Mouse (Mus musculus) G1E-ER4 (cell line): ENCODE data around the gene Lats2. TPM values are rescaled to one million over a fixed set of nuclear protein-coding genes. Genes with fewer than 3 reads are reported as not detected.
A peak's percentile ranks its signal among the peaks of the same experiment; 100 is the strongest.

Source experiments
- GATA1 ChIP-seq: IDR thresholded peaks from one replicate; pipeline ENCODE4 v1.8.0; 2012; ENCODE audit warnings: low read length, inconsistent platforms
- polyA plus RNA-seq: library from polyadenylated mRNA; stranded (reverse); fragments of >175 nt; gene quantifications from 2 replicates; pipeline ENCODE4 v1.2.3, GENCODE M21; 2012

Lats2 gene
- polyA plus RNA-seq, 1 experiment: 0.02 TPM

DNA sequence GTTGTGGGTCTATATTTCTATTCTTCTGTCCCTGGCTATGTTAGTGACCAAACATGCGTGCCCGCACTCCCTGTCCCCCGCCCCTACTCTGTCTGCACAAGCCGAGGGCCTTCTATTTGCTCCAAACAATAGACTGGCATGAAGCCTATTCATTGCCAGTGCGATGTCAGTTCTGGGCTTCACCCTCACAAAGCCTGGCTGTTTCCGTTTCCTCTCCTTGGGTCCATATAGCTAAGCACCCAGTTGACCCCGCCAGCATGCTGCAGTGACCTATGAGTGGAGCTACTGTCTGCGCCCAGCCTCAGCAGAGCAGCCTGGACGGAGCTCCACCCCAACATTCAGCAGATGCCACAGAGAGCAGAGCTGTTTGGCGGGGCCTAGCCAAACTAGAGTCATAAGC lies 49.0 kb downstream of the Lats2 start:
- TF ChIP-seq GATA1: no peak

DNA sequence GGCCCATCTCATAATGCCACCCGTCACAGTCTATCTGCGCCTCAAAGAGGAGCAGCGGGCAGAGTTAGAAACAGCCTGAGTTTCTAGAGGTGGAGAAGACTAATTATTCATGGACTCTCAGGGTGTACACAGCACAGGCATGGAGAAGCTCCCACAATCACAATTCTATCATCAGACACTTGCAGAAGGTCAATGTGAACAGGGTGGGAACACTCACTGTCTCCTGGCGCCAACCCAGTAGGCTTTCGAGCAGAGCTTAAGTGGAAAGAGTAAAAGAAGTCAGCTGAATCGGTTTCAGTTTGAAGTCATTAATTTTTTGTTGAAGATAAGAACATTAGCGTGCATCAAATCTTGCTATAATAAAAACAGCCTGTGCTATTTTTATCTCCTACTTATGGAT lies 49.6 kb downstream of the Lats2 start:
- no peak for TF ChIP-seq GATA1

DNA sequence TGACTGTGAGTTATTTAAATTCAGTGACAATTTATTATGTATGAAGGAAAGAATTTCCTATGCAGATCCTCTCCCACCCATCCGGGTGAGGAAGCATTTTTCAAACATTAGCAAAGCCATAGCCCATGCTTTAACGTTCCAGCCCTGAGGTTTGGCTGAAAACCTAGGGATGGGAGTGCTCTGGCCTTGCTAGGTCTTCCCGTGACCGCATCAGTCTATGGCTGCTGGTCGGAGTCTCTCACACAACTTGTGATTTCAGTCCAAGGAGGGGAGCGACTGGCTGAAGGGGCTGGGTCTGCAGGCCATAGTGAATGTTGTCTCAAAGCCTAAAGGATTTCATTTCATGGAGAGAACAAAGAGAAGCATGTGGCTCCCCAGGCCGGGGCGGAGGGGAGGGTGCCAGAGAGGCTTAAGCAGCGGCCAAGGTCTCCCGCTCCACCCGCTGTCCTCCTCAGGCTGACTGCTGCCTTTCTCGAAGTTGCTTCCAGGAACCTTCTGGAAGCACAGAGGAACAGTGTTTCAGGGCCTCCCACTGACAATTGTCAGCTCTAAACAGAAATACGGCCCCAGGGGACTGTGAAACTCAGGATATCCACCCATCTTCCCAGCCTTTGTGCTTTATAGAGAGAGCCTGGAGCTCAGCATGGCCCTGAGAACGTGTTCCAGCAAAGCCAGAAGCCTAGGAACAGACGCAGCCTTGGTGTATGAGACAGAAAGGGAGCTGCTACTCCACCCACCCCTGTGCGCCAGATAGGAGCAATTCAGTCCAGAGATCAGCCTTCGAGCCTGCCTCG lies 50.9 kb downstream of the Lats2 start:
- TF ChIP-seq GATA1: no peak

DNA sequence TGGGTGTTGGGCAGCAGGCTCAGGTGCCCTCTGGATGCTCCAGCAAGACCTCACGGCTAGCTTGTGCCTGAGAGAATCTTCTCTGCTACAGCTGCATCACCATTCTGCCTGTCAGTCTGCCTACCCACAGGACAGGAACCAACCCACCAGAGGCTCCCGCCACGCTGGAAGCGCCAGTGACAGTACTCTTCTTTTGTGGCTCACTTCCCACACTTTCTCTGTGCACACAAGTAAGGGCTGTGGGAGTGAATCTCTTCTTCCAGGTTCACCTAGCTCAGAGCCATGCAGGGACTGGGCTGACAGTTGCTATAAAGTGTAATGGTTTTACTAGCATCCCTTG lies 51.5 kb downstream of the Lats2 start:
- TF ChIP-seq GATA1: no peak

DNA sequence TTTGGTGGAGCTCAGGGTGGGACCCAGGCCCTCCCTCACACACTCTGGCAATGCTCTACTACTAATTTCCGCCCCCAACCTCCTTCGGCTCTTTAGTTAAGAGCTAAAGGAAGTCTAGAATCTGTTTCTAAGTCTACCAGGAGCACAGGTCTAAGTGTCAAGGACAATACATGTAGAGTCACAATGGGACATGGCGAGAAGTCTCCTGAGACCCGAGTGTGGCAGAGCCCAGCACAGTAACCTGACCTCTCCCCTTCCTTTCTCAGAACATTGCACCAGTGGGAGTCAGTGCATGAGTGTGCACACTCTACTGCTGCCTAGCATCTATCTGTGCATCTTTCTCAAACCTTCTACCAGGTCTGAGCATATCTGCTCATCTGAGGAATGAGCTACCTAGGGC lies 52.4 kb downstream of the Lats2 start:
- no peak for TF ChIP-seq GATA1

DNA sequence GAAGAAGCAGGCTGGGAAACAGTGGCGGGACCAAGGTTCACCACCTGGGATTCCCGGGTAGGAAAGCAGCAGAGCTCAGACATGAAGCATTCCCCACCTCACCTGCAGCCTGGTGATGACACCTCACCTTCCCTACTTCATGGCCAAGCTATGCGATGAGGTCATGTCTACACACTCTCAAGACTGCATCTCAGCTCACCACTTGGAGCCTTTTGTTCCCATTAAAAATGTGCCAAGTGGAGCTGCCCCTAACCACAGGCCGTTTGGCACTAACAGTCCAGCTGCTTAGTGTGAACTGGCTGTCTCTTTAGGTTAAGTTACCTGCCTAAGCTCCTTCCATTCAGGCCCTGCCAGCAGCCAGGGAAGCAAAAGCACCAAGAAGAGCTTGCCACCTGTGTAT lies 53.1 kb downstream of the Lats2 start:
- TF ChIP-seq GATA1: no peak

DNA sequence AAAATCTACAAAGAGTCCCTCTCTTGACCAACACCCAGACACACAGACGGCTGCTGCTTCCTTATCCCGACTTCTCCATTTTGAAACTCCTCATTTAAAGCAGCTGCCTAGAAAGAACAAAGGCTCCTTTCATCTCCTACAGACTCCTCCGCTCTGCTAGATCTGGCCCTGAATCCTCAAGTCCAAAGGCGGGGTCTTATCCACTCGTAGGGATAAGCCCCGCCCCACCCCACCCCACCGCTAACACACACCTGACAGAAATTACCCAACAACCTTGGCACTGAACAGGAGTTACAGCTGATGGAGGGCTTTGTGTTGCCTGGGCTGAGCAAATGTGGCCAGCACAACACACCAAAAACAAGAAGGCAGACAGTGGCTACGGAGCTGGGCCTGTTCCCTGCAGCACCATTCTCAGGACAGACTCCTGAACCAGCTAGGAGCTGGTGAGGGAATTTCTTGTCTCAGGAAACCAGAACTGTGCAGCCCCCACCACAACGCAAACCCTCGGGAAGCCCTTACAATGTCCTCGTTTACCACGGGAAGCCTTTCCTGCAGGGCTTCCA lies 56.2 kb downstream of the Lats2 start:
- TF ChIP-seq GATA1: no peak

DNA sequence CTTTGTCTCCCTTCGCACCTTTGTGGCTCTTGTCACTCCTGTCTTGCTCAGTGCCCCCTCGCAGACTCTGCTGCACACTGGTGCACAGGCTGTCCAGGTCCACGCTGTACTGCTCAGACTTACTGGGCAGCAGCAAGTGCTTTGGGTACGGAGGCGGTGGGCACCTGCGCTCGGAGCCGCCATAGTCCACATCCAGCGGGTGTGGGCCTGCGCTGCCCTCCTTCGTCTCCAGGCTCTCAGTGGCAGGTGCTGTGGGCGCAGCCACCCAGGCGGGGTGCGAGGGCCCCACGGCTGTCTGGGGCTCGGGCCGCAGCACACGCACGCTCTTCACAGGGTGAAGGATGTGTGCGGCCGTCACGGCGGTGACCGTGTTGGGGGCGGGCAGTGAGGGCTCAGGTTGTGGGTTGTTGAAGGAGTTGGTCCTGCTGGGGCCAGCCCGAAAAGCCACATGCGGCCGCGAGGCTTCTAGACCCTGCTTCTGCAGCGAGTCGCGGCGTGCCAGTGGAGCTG lies 58.7 kb downstream of the Lats2 start:
- TF ChIP-seq GATA1: no peak

DNA sequence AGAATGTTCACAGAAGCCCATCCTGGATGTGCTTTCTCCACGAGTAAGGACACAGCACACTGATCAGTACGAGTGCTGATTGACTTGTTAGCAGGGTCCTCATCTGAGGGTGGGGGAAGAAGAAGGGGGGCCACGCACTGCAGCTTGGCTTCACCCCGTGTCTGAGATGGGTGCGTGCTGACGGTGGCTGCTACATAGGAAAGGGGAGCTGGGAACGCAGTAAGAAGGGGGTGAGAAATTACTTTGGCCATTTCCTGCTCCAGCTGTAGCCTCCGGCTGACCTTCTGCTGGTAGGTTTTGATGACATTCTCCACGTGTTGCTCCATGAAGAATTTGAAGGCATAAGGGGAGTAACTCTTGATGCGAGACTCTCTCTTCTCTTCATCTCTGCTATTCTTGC lies 59.2 kb downstream of the Lats2 start:
- no peak for TF ChIP-seq GATA1

DNA sequence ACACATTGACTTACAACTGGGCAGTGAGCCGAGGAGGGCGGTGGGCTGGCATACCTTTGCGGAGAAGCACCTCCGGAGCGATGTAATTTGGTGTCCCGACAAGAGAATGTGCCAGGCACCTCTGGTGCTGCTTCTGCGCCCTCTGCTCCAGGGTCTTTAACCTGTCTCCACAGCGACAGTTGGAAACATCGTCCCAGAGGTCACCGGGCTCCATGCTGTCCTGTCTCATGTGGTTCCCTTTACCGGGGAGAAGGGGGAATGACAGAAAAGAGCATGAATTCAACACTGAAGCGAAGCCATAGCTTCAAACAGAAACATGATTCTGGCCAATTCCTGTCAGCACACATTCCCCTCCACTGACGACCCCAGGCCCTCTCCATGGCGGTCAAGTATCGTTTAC lies 62.1 kb downstream of the Lats2 start:
- no peak for TF ChIP-seq GATA1

DNA sequence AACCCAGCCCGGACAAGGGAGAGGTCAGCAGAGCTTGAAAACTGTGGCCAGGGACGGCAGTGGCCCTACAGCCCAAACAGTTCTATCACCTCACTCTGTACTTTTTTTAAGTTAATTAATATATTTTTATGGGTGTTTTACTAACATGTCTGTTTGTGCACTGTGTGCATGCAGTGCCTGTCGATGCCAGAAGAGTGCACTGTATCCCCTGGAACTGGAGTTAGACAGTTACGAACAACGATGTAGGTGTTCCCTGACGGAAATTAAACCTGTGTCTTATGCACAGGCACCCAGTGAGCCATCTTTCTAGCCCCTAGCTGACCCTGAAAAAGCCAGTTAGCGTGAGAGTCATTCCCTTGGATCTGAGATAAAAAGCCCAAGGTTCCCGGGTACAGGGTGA lies 62.6 kb downstream of the Lats2 start:
- TF ChIP-seq GATA1: no peak

DNA sequence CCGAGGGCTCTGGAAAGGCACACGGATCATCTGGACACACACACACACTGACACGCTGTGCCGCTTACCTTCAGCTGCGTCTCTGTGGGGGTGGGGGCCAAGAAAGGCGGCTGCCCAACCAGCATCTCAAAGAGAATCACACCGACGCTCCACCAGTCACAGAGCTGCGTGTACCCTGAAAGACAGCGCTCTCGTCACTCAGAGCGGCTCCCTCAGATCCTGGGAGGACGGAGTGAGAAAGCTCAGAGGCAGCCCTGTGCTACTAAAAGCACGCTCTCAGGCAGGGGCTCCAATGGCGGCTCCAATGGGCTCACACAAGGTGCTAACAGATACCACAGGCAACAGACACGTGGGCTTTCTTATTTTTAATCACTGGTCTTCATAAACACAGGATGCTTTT lies 63.9 kb downstream of the Lats2 start:
- TF ChIP-seq GATA1: no peak

DNA sequence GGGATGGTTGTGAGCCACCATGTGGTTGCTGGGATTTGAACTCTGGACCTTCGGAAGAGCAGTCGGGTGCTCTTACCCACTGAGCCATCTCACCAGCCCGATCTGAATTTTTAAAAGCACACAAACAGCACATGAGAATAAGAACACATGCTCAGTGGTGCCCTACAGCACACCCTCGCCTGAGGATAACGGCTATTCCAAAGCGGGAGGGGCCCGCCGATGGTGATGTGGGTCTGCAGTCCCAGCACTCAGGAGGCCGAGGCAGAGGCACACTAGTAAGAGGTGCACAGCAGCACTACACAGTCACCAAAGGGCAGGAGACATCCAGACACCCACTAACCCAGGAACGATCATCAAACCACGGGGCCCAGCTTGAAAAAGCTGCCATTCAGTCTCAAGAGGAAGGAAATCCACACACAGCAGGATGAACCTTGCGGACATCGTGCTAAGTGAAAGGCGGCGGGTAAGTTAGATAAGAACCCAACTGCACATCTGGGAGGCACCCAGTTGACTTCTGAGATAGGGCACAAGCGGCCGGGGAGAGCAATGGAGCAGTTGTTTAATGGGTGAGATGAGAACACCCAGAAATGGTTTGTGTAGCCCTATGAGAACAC lies 65.6 kb downstream of the Lats2 start:
- TF ChIP-seq GATA1: peak; percentile 25

DNA sequence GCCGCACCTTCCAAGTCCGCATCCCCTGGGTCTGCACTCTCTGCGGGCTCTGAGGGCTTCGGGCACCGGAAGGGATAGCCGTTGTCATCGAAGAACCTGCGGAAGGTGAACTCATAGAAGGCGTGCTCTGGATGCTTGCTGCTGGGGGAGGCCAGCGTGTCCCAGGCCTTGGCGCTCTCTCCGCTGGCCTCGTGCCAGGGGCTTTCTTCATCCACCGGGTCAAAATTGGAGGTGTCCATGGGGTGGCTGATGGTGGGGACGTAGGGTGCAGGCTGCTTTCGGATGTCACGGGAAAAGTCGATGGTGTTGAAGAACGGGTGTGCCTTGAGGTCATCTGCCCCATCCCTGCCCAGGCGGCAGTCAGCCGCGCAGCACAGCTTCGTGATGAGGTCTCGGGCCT lies 66.9 kb downstream of the Lats2 start:
- no peak for TF ChIP-seq GATA1

DNA sequence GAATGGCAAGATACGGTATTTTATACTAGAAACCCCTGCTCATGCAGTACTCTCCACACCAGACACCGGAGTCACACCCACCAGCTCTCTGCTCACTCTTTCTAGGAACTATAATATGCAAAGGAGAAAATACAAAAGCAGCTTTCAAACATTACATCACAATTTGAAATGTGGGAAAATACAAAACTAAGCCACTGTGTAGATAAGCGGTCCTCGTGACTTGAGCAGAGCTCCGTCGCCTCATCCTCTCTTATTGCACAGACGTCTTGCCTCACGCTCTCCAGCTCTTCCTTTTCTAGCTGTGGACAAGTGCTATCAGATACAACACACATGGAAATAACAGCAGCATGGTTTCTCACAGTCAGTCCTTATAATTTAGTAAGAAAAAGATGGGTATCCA lies 67.5 kb downstream of the Lats2 start:
- no peak for TF ChIP-seq GATA1

DNA sequence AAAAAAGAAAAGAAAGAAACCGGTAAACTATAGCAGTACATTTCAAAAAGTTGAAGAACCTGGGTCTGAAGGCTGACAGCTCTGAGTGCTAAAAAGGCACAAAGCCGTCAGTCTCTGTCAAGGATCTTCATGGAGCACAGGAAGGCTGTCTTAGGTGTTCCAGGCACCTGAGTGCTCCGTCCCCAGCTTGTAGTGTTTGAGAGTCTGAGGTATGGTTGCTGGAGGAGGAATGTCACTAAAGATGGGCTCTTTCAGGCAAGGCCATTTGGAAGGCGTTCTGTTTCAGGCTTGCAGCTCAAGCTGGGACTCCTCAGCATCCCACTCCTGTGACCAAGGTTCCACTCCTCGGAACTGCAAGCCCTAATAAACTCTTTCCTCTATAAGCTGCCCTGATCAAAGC lies 70.7 kb downstream of the Lats2 start:
- TF ChIP-seq GATA1: no peak

DNA sequence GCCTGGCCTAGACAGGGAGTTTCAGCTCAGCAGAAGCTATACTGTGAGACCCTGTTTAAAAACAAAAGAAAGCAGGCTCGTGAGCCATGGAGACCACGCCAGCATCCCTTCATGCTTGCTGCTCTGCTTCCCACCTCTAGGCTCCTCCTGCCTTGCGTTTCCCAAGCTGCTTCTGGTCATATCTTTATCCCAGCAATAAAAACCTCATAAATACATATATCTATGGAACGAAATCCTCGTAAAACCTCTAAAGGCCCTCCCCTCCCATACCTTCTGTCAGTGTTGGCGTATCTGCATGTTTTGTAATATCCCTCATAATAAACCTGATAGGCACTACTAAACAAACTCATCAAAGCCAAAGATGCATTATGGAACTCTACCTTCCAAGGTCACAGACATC lies 71.5 kb downstream of the Lats2 start:
- no peak for TF ChIP-seq GATA1

DNA sequence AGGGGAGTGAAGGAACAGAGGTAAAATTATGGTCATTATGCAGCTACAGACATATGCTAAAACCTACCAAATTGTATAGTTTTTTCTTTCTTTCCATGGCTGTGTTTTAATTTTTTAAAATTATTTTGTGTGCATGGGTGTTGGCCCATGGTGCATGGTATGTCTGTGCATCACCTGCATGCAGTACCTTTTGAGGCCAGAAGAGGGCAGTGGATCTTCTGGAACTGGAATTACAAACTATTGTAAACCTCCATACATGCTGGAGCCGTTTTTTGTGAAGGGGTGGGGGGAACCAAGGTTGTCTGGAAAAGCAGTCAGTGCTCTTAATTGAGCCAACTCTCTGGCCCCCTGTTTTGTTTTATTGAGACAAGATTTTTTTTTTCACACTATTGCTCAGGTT lies 73.6 kb downstream of the Lats2 start:
- no peak for TF ChIP-seq GATA1
